Mouse (Mus musculus) c-Kit-negative CD71-positive TER-119-positive erythroid progenitor cells, embryonic 14.5 days (primary cell): ENCODE results near the gene Oser1.

Experiments
- DNase-seq: peaks from one replicate; pipeline ENCODE4 v3.0.0-alpha.2; 2013; ENCODE audit warnings: low read depth, low spot score

Gene Oser1

GRCm38 (mm10) chr2:163358662-163359061 is 65.8 kb downstream of the Oser1 start:
- no peak for DNase-seq

GRCm38 (mm10) chr2:163356113-163356840 is 68.2 kb downstream of the Oser1 start:
- DNase-seq: peak; percentile 80
